Mouse (Mus musculus): ENCODE results near the gene Gpalpp1.

Gene Gpalpp1

GRCm38 (mm10) chr14:76099543-76099942 lies 11.0 kb downstream of the Gpalpp1 start:
- DNase-seq (ENCODE audit: low read depth, low spot score) = no peak

GRCm38 (mm10) chr14:76097815-76098214 lies 12.7 kb downstream of the Gpalpp1 start:
- no peak for DNase-seq (ENCODE audit: low read depth, low spot score)

GRCm38 (mm10) chr14:76097244-76097643 lies 13.3 kb downstream of the Gpalpp1 start:
- DNase-seq (ENCODE audit: low read depth, low spot score) = no peak

- DNase-seq (ENCODE audit: low read depth, low spot score) = no peak
These were observed 26.4 kb downstream of the Gpalpp1 start for GRCm38 (mm10) chr14:76084188-76084587.

GRCm38 (mm10) chr14:76082086-76082636 lies 28.4 kb downstream of the Gpalpp1 start:
- DNase-seq (ENCODE audit: low read depth, low spot score) = peak; percentile 26

- DNase-seq (ENCODE audit: low read depth, low spot score) = no peak
These were observed 29.1 kb downstream of the Gpalpp1 start for GRCm38 (mm10) chr14:76081451-76081850.

GRCm38 (mm10) chr14:76077088-76077491 lies 33.5 kb downstream of the Gpalpp1 start:
- peak; percentile 12 for DNase-seq (ENCODE audit: low read depth, low spot score)

- DNase-seq (ENCODE audit: low read depth, low spot score) = no peak
These were observed 34.0 kb downstream of the Gpalpp1 start for GRCm38 (mm10) chr14:76076602-76077001.

GRCm38 (mm10) chr14:76075721-76076120 lies 34.8 kb downstream of the Gpalpp1 start:
- no peak for DNase-seq (ENCODE audit: low read depth, low spot score)

- DNase-seq (ENCODE audit: low read depth, low spot score) = no peak
These were observed 36.4 kb downstream of the Gpalpp1 start for GRCm38 (mm10) chr14:76074206-76074605.

GRCm38 (mm10) chr14:76072626-76073025 lies 37.9 kb downstream of the Gpalpp1 start:
- no peak for DNase-seq (ENCODE audit: low read depth, low spot score)

GRCm38 (mm10) chr14:76069296-76069695 lies 41.3 kb downstream of the Gpalpp1 start:
- no peak for DNase-seq (ENCODE audit: low read depth, low spot score)

GRCm38 (mm10) chr14:76068296-76068695 lies 42.3 kb downstream of the Gpalpp1 start:
- DNase-seq (ENCODE audit: low read depth, low spot score) = no peak

GRCm38 (mm10) chr14:76067237-76067636 lies 43.3 kb downstream of the Gpalpp1 start:
- no peak for DNase-seq (ENCODE audit: low read depth, low spot score)

GRCm38 (mm10) chr14:76059441-76059840 lies 51.1 kb downstream of the Gpalpp1 start:
- no peak for DNase-seq (ENCODE audit: low read depth, low spot score)

GRCm38 (mm10) chr14:76053726-76054125 lies 56.8 kb downstream of the Gpalpp1 start:
- DNase-seq (ENCODE audit: low read depth, low spot score) = no peak

- DNase-seq (ENCODE audit: low read depth, low spot score) = no peak
These were observed 58.6 kb downstream of the Gpalpp1 start for GRCm38 (mm10) chr14:76051966-76052365.

GRCm38 (mm10) chr14:76045767-76046166 lies 64.8 kb downstream of the Gpalpp1 start:
- DNase-seq (ENCODE audit: low read depth, low spot score) = no peak

GRCm38 (mm10) chr14:76044164-76044557 lies 66.4 kb downstream of the Gpalpp1 start:
- no peak for DNase-seq (ENCODE audit: low read depth, low spot score)

- no peak for DNase-seq (ENCODE audit: low read depth, low spot score)
These were observed 67.1 kb downstream of the Gpalpp1 start for GRCm38 (mm10) chr14:76043251-76044163.

Data from CD4-positive helper T cell, adult 2 months (primary cell).